Mouse (Mus musculus): ENCODE measurements around the gene Cdcp1. TPM values are rescaled to one million over a fixed set of nuclear protein-coding genes. Genes with fewer than 3 reads are reported as not detected.

Cdcp1 gene
- 1.4 and 1.5 TPM in 2 replicates for polyA plus RNA-seq (2012; rRNA removed)

GRCm38 (mm10) chr9:123215621-123216440 lies at the start of gene Cdcp1:
Gene Cdcp1, minus strand, starts transcription at chr9:123216038.

DNA sequence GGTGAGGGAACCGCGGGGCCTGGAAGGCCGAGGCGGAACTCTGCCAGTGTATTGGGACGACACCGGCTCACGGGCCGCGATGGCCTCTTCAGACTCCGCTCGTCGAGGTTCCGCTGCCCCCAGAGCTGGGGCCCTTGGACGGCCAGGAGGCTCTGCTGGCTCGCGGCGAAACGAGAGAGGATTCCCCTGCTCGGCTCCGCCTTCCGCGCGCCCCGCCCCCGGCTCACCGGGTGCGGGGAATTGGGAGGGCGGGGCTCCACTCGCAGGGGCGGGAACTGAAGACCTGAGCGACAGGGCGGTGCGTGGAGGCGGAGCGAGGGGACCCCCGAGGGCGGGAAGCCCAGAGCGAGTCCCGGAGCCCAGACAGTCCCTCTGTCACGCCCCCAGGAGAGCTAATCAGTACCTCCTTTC lies 44.8 kb upstream of the Cdcp1 start, which contains the start of gene Tmem158:
Tmem158 (minus strand) TSS at position 154 of the 411 bp plus-strand sequence.

DNA sequence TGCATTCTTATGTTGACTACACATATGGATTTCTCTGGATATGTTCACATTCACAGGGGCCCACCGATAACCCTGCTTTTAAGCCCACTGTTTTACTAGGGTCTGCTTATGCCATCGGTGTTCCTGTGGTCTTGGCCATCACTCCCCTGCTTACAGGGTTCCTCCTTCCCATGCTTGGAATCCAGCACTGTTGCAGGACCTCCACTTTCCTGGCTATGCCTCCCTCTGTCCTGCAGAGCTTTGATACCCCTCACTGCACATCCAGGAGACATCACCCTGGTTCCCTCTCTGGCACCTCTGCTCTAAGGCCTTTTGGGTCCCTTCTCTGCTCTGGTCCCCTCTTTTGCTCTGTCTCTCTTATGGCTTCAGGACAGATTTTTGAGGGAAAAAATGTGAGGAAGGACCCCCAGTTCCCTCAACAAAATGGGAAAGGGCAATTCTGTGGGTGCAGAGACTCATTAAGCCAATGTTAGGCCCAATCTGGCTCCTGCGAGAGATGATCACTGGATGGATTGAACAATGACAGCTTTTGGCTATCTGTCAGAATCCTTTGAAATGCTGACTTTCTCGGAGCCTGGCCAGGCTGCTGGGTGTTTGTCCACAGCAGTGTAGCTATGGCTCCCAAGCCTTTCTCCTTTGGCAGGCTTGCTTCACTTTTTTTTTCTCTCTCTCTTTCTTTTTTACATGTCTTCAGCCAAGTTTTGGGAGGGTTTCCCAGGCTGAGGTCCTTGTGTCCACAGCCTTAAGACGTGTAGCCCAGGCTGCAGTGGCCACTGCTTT lies 65.4 kb downstream of the Cdcp1 start, which contains the start of gene Clec3b:
Clec3b (plus strand) TSS at position 706 of the 780 bp plus-strand sequence.

Other genes starting within 250 kb of the Cdcp1 start
- 5.1 and 5.4 TPM in 2 replicates for gene Tmem42, start 194.7 kb downstream of the Cdcp1 start, polyA plus RNA-seq (2012; rRNA removed)
- gene Tgm4, start 181.3 kb downstream of the Cdcp1 start, polyA plus RNA-seq (2012; rRNA removed), result 0.08 and 0.09 TPM in 2 replicates
- 15.3 and 15.9 TPM in 2 replicates for gene Zdhhc3, start 102.8 kb downstream of the Cdcp1 start, polyA plus RNA-seq (2012; rRNA removed)
- gene Exosc7, start 102.8 kb downstream of the Cdcp1 start, polyA plus RNA-seq (2012; rRNA removed), result 50.7 and 56.5 TPM in 2 replicates
- 0.55 and 0.70 TPM in 2 replicates for gene Clec3b, start 65.1 kb downstream of the Cdcp1 start, polyA plus RNA-seq (2012; rRNA removed)
- 1.1 and 1.2 TPM in 2 replicates for gene Tmem158, start 44.7 kb upstream of the Cdcp1 start, polyA plus RNA-seq (2012; rRNA removed)
- gene Lars2, start 150.9 kb upstream of the Cdcp1 start, polyA plus RNA-seq (2012; rRNA removed), result 314 and 320 TPM in 2 replicates